Comparison of ENCODE assay signal across 38 mouse cellular contexts in genomic region chr9:51352896-51353295, GRCm38 (mm10). TPM values are rescaled to one million over a fixed set of nuclear protein-coding genes. Genes with fewer than 3 reads are reported as not detected.
"Had no signal": no experiment of that assay in that cellular context is flagged by ENCODE, and none has a peak within 500 bp of the region (broad histone marks: within the 10 kb centered on the region; RNA-seq: fewer than 3 reads in every experiment).

No protein-coding gene starts in this region.

- H3K27me3 ChIP-seq: embryonic facial prominence, embryonic 12.5 days; embryonic facial prominence, embryonic 15.5 days; forebrain, embryonic 12.5 days; forebrain, embryonic 13.5 days; forebrain, embryonic 15.5 days had no signal

- DNase-seq: cerebellum, adult 9-11 months; cerebellum, postnatal 14 days; cerebellum, postnatal 25 days; cerebellum, postnatal 36 days; embryo, embryonic 11 days; forebrain, postnatal 0 days; gastrocnemius, adult 2 months; gastrocnemius, postnatal 10 days; gastrocnemius, postnatal 14 days; gastrocnemius, postnatal 25 days; gastrocnemius, postnatal 36 days; heart, adult 11 months had no signal

- H3K9me3 ChIP-seq: embryonic facial prominence, embryonic 10.5 days; embryonic facial prominence, embryonic 12.5 days; embryonic facial prominence, embryonic 13.5 days; embryonic facial prominence, embryonic 15.5 days; forebrain, embryonic 10.5 days; forebrain, embryonic 12.5 days; forebrain, embryonic 13.5 days; forebrain, embryonic 15.5 days had no signal

- H3K4me3 ChIP-seq: embryonic facial prominence, embryonic 10.5 days; embryonic facial prominence, embryonic 12.5 days; embryonic facial prominence, embryonic 13.5 days; embryonic facial prominence, embryonic 15.5 days; erythroblast, embryonic 14.5 days; forebrain, embryonic 10.5 days; forebrain, embryonic 12.5 days; forebrain, embryonic 13.5 days; forebrain, embryonic 15.5 days; gastrocnemius, adult 2 months; heart, adult 2 months had no signal

- H3K27ac ChIP-seq: embryonic facial prominence, embryonic 10.5 days; embryonic facial prominence, embryonic 12.5 days; embryonic facial prominence, embryonic 13.5 days; embryonic facial prominence, embryonic 15.5 days; forebrain, embryonic 10.5 days; forebrain, embryonic 12.5 days; forebrain, embryonic 13.5 days; forebrain, embryonic 15.5 days; gastrocnemius, adult 2 months; heart, adult 2 months had no signal

- H3K36me3 ChIP-seq: embryonic facial prominence, embryonic 10.5 days; embryonic facial prominence, embryonic 12.5 days; embryonic facial prominence, embryonic 13.5 days; embryonic facial prominence, embryonic 15.5 days; forebrain, embryonic 10.5 days; forebrain, embryonic 12.5 days; forebrain, embryonic 15.5 days had no signal

- H3K4me1 ChIP-seq: embryonic facial prominence, embryonic 10.5 days; embryonic facial prominence, embryonic 12.5 days; embryonic facial prominence, embryonic 13.5 days; forebrain, embryonic 10.5 days; forebrain, embryonic 12.5 days; forebrain, embryonic 13.5 days; forebrain, embryonic 15.5 days had no signal

RNA-seq across cellular contexts. Expression of gene 1810046K07Rik, which starts 24.2 kb away (rescaled TPM):
- total RNA-seq: common myeloid progenitor, adult 5-6 weeks; forebrain, postnatal 0 days; gastrocnemius, adult 18-20 months; gastrocnemius, adult 2 months; gastrocnemius, adult 8-10 months; gastrocnemius, postnatal 10 days; gastrocnemius, postnatal 14 days; gastrocnemius, postnatal 25 days; gastrocnemius, postnatal 36 days; gastrocnemius, postnatal 4 days; granulocyte monocyte progenitor cell, adult 5-6 weeks; heart, adult 18-20 months; heart, adult 2 months; heart, adult 8-10 months had no signal
- polyA plus RNA-seq: cortical plate, adult 2 months; embryonic facial prominence, embryonic 10.5 days; embryonic facial prominence, embryonic 11.5 days; embryonic facial prominence, embryonic 12.5 days; embryonic facial prominence, embryonic 13.5 days; embryonic facial prominence, embryonic 14.5 days; forebrain, embryonic 10.5 days; forebrain, embryonic 11.5 days; forebrain, embryonic 12.5 days; forebrain, embryonic 13.5 days; forebrain, embryonic 14.5 days; forebrain, embryonic 15.5 days; forebrain, embryonic 16.5 days; forebrain, postnatal 0 days; frontal cortex, adult 2 months; gonadal fat pad, adult 2 months; heart, embryonic 11.5 days had no signal
